In the genomic region with DNA sequence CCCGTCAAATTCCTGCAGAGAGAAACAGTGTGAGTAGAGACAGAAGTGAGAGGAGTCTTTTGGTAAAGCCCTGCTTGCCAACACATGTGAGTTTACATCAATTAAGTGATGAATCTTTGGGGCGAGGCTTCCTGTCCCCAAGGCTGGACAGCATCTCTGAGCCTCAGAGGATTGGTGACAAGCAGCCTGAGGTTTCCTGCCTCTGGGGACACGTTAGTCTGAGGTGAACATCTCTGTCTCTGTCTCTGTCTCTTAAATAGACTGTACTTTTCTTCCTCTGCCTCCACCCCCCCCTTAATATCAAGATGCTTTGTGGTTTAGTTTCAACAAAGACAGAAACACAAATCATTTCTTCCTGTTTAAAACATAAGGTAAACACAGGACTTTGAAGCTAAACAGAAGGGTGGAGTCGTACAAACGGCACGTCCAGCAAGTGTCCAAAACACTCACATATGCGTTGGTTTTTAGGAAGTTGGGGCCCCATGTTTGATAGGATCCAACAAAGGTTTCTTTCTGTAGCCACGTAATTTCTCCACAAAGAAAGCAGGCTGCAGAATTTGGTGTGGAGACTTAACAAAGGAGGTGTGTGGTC, we compare ENCODE assay signal across 25 mouse cellular contexts. TPM values are rescaled to one million over a fixed set of nuclear protein-coding genes. Genes with fewer than 3 reads are reported as not detected.
DNase-seq lines count a peak whose midpoint lies in the region; ATAC-seq and TF ChIP-seq lines count a peak whose summit lies in the region.
"Had no signal": no experiment of that assay in that cellular context is flagged by ENCODE, and none has a peak within 500 bp of the region (broad histone marks: within the 10 kb centered on the region; RNA-seq: fewer than 3 reads in every experiment).

No protein-coding gene starts in this region.

- no peak for TF ChIP-seq CTCF in intestine, postnatal 0 days (IDR thresholded peaks at IDR 0.05; ENCODE audit: low read depth)

- H3K4me3 ChIP-seq in intestine, embryonic 15.5 days (replicated peaks): no peak overlapping the region
- H3K4me3 ChIP-seq in intestine, postnatal 0 days (ENCODE audit: low read depth, low read length): no peak overlapping the region
- H3K4me3 ChIP-seq in lung, embryonic 15.5 days: no peak overlapping the region
- no peak overlapping the region for H3K4me3 ChIP-seq in midbrain, embryonic 15.5 days
- H3K4me3 ChIP-seq: embryonic facial prominence, embryonic 13.5 days; erythroblast, embryonic 14.5 days; forebrain, embryonic 12.5 days; forebrain, embryonic 15.5 days; heart, adult 2 months; heart, embryonic 10.5 days; heart, embryonic 13.5 days had no signal

- peaks cover 7% of the 10 kb centered on the region; the same call in 1 of the 2 replicates for H3K4me1 ChIP-seq in intestine, embryonic 15.5 days (replicated peaks)
- H3K4me1 ChIP-seq in intestine, postnatal 0 days (replicated peaks; ENCODE audit: control insufficient read depth, insufficient read depth, low read length): no peaks in the 10 kb centered on the region
- peaks cover 4% of the 10 kb centered on the region; the same call in 1 of the 2 replicates for H3K4me1 ChIP-seq in lung, embryonic 15.5 days
- no peaks in the 10 kb centered on the region for H3K4me1 ChIP-seq in midbrain, embryonic 15.5 days
- H3K4me1 ChIP-seq: forebrain, embryonic 12.5 days; forebrain, embryonic 15.5 days; heart, embryonic 10.5 days; heart, embryonic 13.5 days had no signal

- no peak overlapping the region for H3K9ac ChIP-seq in intestine, embryonic 15.5 days
- H3K9ac ChIP-seq in intestine, postnatal 0 days (ENCODE audit: low read depth, low read length): no peak overlapping the region
- no peak overlapping the region for H3K9ac ChIP-seq in lung, embryonic 15.5 days
- H3K9ac ChIP-seq in midbrain, embryonic 15.5 days: no peak overlapping the region
- H3K9ac ChIP-seq: embryonic facial prominence, embryonic 13.5 days; forebrain, embryonic 12.5 days; forebrain, embryonic 15.5 days; heart, embryonic 13.5 days; hindbrain, embryonic 14.5 days had no signal

- ATAC-seq in intestine, embryonic 15.5 days: no peak
- no peak for ATAC-seq in intestine, postnatal 0 days
- no peak for ATAC-seq in lung, embryonic 15.5 days (ENCODE audit: borderline replicate concordance, extremely low read depth, low FRiP score, low TSS enrichment)
- ATAC-seq in midbrain, embryonic 15.5 days (replicated peaks): no peak
- ATAC-seq: activated CD4-positive, CD25-positive, alpha-beta regulatory T cell, adult 4 months; forebrain, embryonic 15.5 days had no signal

- WGBS in intestine, embryonic 15.5 days: 40% methylated on average over 8 of the region's 8 CpGs
- WGBS in intestine, postnatal 0 days: 51% methylated on average over 8 of the region's 8 CpGs
- WGBS in lung, embryonic 15.5 days: 28% methylated on average over 8 of the region's 8 CpGs
- WGBS in midbrain, embryonic 15.5 days: 83% methylated on average over 8 of the region's 8 CpGs

- H3K27me3 ChIP-seq in intestine, embryonic 15.5 days (replicated peaks): no peaks in the 10 kb centered on the region
- no peaks in the 10 kb centered on the region for H3K27me3 ChIP-seq in intestine, postnatal 0 days (replicated peaks; ENCODE audit: control insufficient read depth, insufficient read depth, low read length)
- H3K27me3 ChIP-seq in lung, embryonic 15.5 days: no peaks in the 10 kb centered on the region
- H3K27me3 ChIP-seq in midbrain, embryonic 15.5 days (replicated peaks): no peaks in the 10 kb centered on the region
- H3K27me3 ChIP-seq: embryonic facial prominence, embryonic 13.5 days; forebrain, embryonic 12.5 days; forebrain, embryonic 15.5 days; heart, embryonic 13.5 days had no signal

- 0 out of 2 replicates have a peak overlapping the region, but pooled peaks have one; percentile 6 for H3K27ac ChIP-seq in intestine, embryonic 15.5 days
- H3K27ac ChIP-seq in intestine, postnatal 0 days (ENCODE audit: low read depth, low read length): no peak overlapping the region
- H3K27ac ChIP-seq in lung, embryonic 15.5 days: peak overlapping the region; percentile 5; the same call in 1 of the 2 replicates
- no peak overlapping the region for H3K27ac ChIP-seq in midbrain, embryonic 15.5 days
- H3K27ac ChIP-seq: embryonic facial prominence, embryonic 13.5 days; forebrain, embryonic 12.5 days; forebrain, embryonic 15.5 days; heart, adult 2 months; heart, embryonic 10.5 days; heart, embryonic 13.5 days; hindbrain, embryonic 14.5 days had no signal

- no peaks in the 10 kb centered on the region for H3K36me3 ChIP-seq in intestine, embryonic 15.5 days
- no peaks in the 10 kb centered on the region for H3K36me3 ChIP-seq in intestine, postnatal 0 days (ENCODE audit: control insufficient read depth, insufficient read depth)
- no peaks in the 10 kb centered on the region for H3K36me3 ChIP-seq in lung, embryonic 15.5 days
- H3K36me3 ChIP-seq in midbrain, embryonic 15.5 days (replicated peaks): no peaks in the 10 kb centered on the region
- H3K36me3 ChIP-seq: embryonic facial prominence, embryonic 13.5 days; forebrain, embryonic 12.5 days; forebrain, embryonic 15.5 days; heart, embryonic 10.5 days; heart, embryonic 13.5 days had no signal

- no peak overlapping the region for H3K4me2 ChIP-seq in intestine, embryonic 15.5 days (replicated peaks)
- no peak overlapping the region; the same call in 1 of the 2 replicates for H3K4me2 ChIP-seq in intestine, postnatal 0 days (replicated peaks; ENCODE audit: low read depth)
- H3K4me2 ChIP-seq in lung, embryonic 15.5 days: no peak overlapping the region
- no peak overlapping the region for H3K4me2 ChIP-seq in midbrain, embryonic 15.5 days
- H3K4me2 ChIP-seq: embryonic facial prominence, embryonic 13.5 days; forebrain, embryonic 12.5 days; forebrain, embryonic 15.5 days; heart, embryonic 13.5 days; hindbrain, embryonic 14.5 days had no signal

- H3K9me3 ChIP-seq in intestine, embryonic 15.5 days: no peaks in the 10 kb centered on the region
- no peaks in the 10 kb centered on the region for H3K9me3 ChIP-seq in intestine, postnatal 0 days (ENCODE audit: control insufficient read depth)
- no peaks in the 10 kb centered on the region for H3K9me3 ChIP-seq in lung, embryonic 15.5 days
- no peaks in the 10 kb centered on the region for H3K9me3 ChIP-seq in midbrain, embryonic 15.5 days
- H3K9me3 ChIP-seq: forebrain, embryonic 12.5 days; forebrain, embryonic 15.5 days; heart, embryonic 10.5 days; heart, embryonic 13.5 days had no signal

- DNase-seq in lung, postnatal 10 days: peak; percentile 46
- peak; percentile 21 to 49 for DNase-seq in lung, postnatal 4 days
- no peak for DNase-seq in kidney, adult 18-20 months
- DNase-seq: adrenal gland, adult 8-10 months; adrenal gland, postnatal 25 days; cerebellum, adult 18-20 months; cerebellum, adult 9-11 months; cerebellum, postnatal 25 days; gastrocnemius, postnatal 10 days; gastrocnemius, postnatal 36 days; heart, adult 2 months; heart, postnatal 14 days; heart, postnatal 4 days had no signal

RNA-seq across cellular contexts. Expression of a gene that starts 49.2 kb away (rescaled TPM):
- 0.09 and 0.24 TPM in 2 replicates for polyA plus RNA-seq in intestine, embryonic 15.5 days (2015; fragmentation: Nextera tagmentation; extraction: Ambion mirVana)
- polyA plus RNA-seq in intestine, postnatal 0 days (2015; fragmentation: Nextera tagmentation; extraction: Ambion mirVana): 0.13 and 0.47 TPM in 2 replicates
- 0.54 and 0.70 TPM in 2 replicates for polyA plus RNA-seq in lung, embryonic 15.5 days (2015; fragmentation: Nextera tagmentation; extraction: Ambion mirVana)
- polyA plus RNA-seq in midbrain, embryonic 15.5 days (2015; fragmentation: Nextera tagmentation; extraction: Ambion mirVana): 0.95 and 1.2 TPM in 2 replicates
- polyA plus RNA-seq: activated CD4-positive, CD25-positive, alpha-beta regulatory T cell, adult 4 months; erythroblast, embryonic 14.5 days had no signal

Comparison
In these comparisons a context has a peak if more than half of its experiments do, and no peak if none do; other contexts are left out.
1. H3K27ac ChIP-seq: peak in intestine, embryonic 15.5 days (single experiment) and lung, embryonic 15.5 days (single experiment); none in intestine, postnatal 0 days (single experiment) and midbrain, embryonic 15.5 days (single experiment).